Mouse (Mus musculus) midbrain, embryonic 12.5 days (tissue): ENCODE results near the gene Tecpr2. TPM values are rescaled to one million over a fixed set of nuclear protein-coding genes. Genes with fewer than 3 reads are reported as not detected.
A peak's percentile ranks its signal among the peaks of the same experiment; 100 is the strongest.

Experiments
- ATAC-seq: fragments of 200-750 bp; cut with Nextera tagmentation; 2 replicates; pipeline ENCODE4 v1.8.0; 2017; ENCODE audit warnings: low read depth, moderate TSS enrichment, moderate library complexity; ENCODE audit not compliant: low FRiP score
- H3K27ac ChIP-seq: fragments of 300-500 bp; sonication (generic); replicated peaks from 2 replicates; pipeline ENCODE4 v1.5.1; 2016; ENCODE audit warnings: mild to moderate bottlenecking
- H3K27me3 ChIP-seq: fragments of 300-500 bp; sonication (generic); 2 replicates; pipeline ENCODE4 v1.6.1; 2016; ENCODE audit warnings: mild to moderate bottlenecking
- H3K36me3 ChIP-seq: fragments of 300-500 bp; sonication (generic); 2 replicates; pipeline ENCODE4 v1.6.1; 2016
- H3K4me1 ChIP-seq: fragments of 300-500 bp; sonication (generic); 2 replicates; pipeline ENCODE4 v1.6.1; 2016
- H3K4me2 ChIP-seq: fragments of 300-500 bp; sonication (generic); replicated peaks from 2 replicates; pipeline ENCODE4 v1.6.1; 2016; ENCODE audit warnings: mild to moderate bottlenecking, moderate library complexity
- H3K4me3 ChIP-seq: fragments of 300-500 bp; sonication (generic); 2 replicates; pipeline ENCODE4 v1.5.1; 2016; ENCODE audit warnings: mild to moderate bottlenecking
- H3K9ac ChIP-seq: fragments of 300-500 bp; sonication (generic); replicated peaks from 2 replicates; pipeline ENCODE4 v1.6.1; 2016; ENCODE audit warnings: mild to moderate bottlenecking, moderate library complexity
- H3K9me3 ChIP-seq: fragments of 300-500 bp; sonication (generic); 2 replicates; pipeline ENCODE4 v1.6.1; 2016; ENCODE audit warnings: mild to moderate bottlenecking
- WGBS: fragments of 180-500 bp; shearing (Covaris S2); methylation state at CpG from one replicate; pipeline ENCODE4 v1.1.7; 2016; 5-methylcytosine and 5-hydroxymethylcytosine counted together
- polyA plus RNA-seq: library from polyadenylated mRNA; unstranded; fragments of >200 nt; fragmentation: Nextera tagmentation; extraction: Ambion mirVana; gene quantifications from 2 replicates; pipeline ENCODE4 v1.2.1, GENCODE M21; 2016

The Tecpr2 gene
- polyA plus RNA-seq, 1 experiment from 2014 or later, result 7.5 TPM

DNA sequence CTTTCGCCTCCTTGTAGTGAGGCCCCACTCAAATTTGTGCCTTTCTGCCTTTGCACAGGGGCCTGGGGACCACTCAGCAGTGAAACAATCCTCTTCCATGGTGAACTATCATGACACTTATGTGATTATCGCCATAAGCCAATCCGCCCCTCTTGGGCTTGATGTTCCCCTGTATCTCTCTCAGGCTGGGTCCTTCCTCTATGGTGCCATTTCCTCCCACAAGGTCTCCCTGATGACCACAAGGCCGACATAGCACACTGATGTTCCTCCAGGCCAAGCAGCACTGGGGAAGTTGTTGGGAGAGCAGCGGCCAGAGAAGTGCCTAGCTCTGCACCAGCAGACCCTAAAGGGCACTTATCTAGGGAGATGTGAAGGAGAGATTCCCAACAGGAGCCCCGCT lies 85.7 kb downstream of the Tecpr2 start:
- WGBS, result 94% methylated on average over 6 of the region's 6 CpGs
- no peak overlapping the region for H3K4me2 ChIP-seq
- no peaks in the 10 kb centered on the region for H3K9me3 ChIP-seq
- H3K9ac ChIP-seq, result no peak overlapping the region
- ATAC-seq, result no peak
- peaks cover 55% of the 10 kb centered on the region for H3K36me3 ChIP-seq
- H3K4me3 ChIP-seq, result no peak overlapping the region
- H3K27ac ChIP-seq, result no peak overlapping the region
- peaks cover 13% of the 10 kb centered on the region for H3K4me1 ChIP-seq
- no peaks in the 10 kb centered on the region for H3K27me3 ChIP-seq

DNA sequence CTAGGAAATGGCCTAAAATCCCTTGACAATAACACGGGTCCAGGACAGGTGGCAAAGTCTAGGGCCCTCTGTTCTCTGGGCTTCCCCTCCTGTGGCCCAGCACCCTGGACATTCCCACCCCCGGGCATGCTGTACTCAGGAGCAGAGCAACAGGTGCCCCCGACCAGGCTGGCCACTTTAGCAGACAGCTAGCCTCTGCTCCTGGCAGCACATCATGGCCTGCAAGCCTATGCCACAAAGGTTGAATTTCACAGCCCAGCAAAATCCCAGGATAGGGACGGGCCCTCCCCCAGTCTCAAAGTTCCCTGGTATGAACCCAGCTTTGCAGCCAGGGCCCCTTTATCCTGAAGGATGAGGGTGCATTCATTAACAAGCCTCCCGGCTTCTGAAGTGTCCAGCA lies 86.3 kb downstream of the Tecpr2 start:
- H3K27me3 ChIP-seq, result no peaks in the 10 kb centered on the region
- 87% methylated on average over 5 of the region's 5 CpGs for WGBS
- H3K4me3 ChIP-seq, result no peak overlapping the region
- H3K9me3 ChIP-seq, result no peaks in the 10 kb centered on the region
- no peak overlapping the region for H3K27ac ChIP-seq
- H3K36me3 ChIP-seq, result peaks cover 48% of the 10 kb centered on the region
- peaks cover 13% of the 10 kb centered on the region for H3K4me1 ChIP-seq
- H3K9ac ChIP-seq, result no peak overlapping the region
- no peak overlapping the region for H3K4me2 ChIP-seq
- ATAC-seq, result no peak

DNA sequence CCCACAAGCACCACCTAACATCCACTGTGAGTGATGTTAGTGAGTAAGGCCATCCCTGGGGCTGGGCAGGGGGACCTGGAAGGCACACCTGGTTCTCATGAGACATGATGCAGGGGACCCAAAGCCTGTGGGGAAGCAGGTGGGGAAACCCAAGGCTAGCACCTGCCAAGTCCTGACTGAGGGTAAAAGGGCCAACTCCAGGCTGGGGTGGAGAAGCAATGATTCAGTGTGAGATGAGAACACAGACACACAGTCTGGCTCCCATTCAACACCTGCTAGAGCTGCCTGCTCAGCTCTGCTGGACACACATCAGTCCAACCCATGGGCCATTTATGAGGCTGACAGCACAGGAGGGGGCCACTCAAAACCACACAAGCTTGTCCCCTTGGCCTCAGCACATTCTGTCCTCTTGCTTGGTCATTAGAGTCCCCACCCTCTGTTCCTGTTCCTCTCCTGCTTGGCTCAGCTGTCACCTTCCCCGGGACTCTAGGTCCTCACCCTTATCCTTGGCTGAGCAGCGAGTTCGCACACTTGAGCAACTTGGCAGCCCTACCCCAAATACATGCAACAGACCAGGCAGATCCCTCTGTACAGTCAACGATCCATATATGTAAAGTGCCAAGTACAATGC lies 86.9 kb downstream of the Tecpr2 start:
- Histone ChIP-seq H3K9ac (no peak overlapping the region), H3K4me1 (peaks cover 13% of the 10 kb centered on the region), H3K4me2 (no peak overlapping the region), H3K4me3 (no peak overlapping the region), H3K27me3 (no peaks in the 10 kb centered on the region), H3K9me3 (no peaks in the 10 kb centered on the region), H3K36me3 (peaks cover 44% of the 10 kb centered on the region), H3K27ac (no peak overlapping the region)
- 92% methylated on average over 4 of the region's 4 CpGs for WGBS
- no peak for ATAC-seq

DNA sequence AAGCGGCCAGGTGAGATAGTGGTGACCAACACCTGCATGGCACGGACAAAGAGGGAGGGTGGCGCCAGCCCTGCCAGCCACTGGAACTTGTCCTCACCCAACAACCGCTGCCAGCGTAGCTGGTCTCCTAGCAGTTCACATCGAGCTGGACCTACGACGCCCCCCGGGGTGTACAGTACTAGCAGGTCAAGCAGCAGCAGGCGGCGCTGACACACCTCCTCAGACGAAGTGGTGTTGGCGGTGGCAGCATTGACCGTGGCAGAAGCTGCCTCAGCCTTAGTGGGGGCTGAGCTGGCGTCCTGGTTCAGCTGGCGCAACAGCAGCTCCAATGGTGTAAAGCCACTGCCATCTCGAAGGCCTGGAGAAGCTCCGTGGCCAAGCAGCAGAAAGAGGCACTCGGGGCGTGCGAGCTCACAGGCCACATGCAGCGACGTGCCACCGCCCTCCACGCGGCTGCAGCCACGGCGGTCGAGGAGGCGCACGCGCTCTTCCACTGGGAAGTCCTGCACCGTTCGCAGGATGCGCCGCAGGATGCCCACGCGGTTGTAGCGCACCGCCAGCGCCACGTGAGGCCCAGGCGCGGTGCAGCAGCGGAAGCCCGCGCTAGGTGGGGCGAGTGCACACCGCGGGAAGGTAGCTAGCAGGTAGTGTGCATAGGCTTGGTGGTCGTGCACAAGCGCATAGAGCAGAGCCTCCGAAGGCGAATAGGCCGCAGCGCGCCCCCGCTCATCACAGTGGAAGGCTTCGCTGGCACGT lies 87.7 kb downstream of the Tecpr2 start:
- 93% methylated on average over 60 of the region's 60 CpGs for WGBS
- ATAC-seq, result no peak
- Histone ChIP-seq H3K9ac (no peak overlapping the region), H3K27ac (no peak overlapping the region), H3K4me1 (peaks cover 13% of the 10 kb centered on the region), H3K27me3 (no peaks in the 10 kb centered on the region), H3K4me2 (no peak overlapping the region), H3K4me3 (no peak overlapping the region), H3K36me3 (peaks cover 44% of the 10 kb centered on the region), H3K9me3 (no peaks in the 10 kb centered on the region)

DNA sequence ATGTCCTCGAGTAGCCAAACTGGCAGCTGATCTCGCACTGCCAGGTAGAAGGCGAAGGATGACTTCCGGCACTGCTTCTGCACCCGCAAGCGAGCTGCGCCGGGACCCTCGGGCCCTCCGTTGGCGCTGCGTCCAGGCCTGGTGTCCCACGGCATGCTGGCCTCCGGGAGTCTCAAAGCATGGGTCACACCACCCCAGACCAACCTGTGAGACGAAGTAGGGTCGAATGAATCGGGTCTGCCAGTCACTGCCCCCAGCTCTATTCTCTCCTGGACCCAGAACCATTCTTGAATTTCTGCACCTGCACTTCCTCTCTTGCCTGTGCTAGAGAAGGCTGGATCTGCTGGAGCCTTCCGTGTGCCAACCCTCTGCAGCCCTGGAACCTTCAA lies 88.3 kb downstream of the Tecpr2 start:
- Histone ChIP-seq H3K36me3 (peaks cover 44% of the 10 kb centered on the region), H3K4me3 (no peak overlapping the region), H3K27ac (no peak overlapping the region), H3K9me3 (no peaks in the 10 kb centered on the region), H3K27me3 (no peaks in the 10 kb centered on the region), H3K9ac (no peak overlapping the region), H3K4me2 (peak overlapping the region; percentile 77; the same call in 1 of the 2 replicates), H3K4me1 (peaks cover 13% of the 10 kb centered on the region)
- 97% methylated on average over 18 of the region's 18 CpGs for WGBS
- no peak for ATAC-seq

DNA sequence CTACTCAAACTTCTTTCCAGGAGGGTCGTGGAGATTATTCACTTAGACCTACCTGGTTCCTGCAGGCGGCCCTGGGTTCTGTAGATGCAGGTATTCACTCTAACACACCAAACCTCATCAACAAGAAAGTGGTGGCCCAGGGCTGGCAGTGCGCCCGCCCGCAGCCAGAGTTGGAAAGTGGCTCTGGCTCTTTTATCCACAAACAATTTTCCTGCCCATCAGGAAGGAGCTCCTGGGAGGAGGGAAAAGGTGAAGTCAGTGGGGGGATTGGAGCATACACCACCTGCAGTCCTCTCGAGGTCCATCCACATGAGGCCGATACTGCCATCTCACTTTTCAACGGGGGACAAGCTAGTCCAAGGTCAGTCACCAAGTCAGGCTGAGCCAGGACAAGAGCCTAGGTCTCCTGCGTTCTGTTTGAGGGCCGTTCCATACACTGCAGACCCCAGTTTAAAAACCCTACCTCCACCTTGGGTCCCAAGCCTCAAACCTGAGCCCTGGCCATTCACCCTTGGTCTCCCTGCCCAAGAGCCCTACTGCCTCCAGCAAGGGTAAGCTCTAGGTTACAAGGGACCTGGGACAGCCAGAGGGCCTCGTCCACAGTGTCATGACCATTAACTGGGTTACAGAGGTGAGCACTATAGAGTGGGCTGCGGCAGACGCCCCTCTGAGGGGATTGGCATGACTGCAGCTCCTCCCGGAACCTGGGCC lies 89.0 kb downstream of the Tecpr2 start:
- 54% methylated on average over 14 of the region's 14 CpGs for WGBS
- H3K4me2 ChIP-seq, result peak overlapping the region; percentile 77

DNA sequence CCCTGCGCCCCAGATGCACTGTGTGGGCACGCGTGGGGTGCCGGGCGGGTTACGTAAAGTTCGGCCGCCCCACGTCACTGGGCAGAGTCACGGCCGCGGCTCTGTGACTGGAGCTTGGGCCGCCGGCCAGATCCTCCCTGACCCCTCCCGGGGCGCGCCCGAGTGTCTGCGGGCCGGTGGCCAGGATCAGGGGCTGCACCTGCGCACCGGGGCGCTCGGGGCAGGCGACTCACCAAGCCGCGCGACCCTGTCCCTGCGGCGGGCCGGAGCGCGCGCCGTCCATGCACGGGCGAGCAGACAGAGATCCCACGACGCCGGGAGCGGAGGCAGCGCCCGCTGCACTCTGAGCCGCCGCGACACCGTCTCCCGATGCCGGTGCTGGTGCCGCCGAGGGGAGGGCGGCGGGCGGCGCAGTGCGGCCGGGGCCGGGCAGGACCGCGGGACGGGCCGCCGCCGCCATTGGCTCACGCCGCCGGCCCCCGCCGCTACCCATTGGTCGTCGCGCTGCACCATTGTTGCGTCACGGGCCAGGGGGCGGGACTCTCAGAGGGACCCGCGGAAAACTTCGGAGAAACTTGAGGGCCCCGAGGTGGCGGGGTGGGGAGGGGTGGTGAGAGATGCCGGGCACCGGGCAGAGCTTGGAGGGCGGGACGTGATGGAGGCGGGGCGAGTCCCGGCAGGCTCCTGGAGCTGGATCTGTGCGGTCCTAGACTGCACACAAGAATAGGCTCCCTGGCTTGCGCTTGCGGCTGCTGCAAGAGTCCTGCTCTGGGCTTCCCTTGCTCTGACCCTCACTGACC lies 89.7 kb downstream of the Tecpr2 start, which contains the start of gene Ankrd9:
Gene Ankrd9, minus strand, starts transcription at position 434 of the 800 bp plus-strand sequence.
- Histone ChIP-seq H3K4me2 (peak within 1 kb of the TSS; percentile 77), H3K27ac (peak within 1 kb of the TSS; percentile 55; the same call in 1 of the 2 replicates), H3K36me3 (peaks cover 31% of the 10 kb centered on the region), H3K4me3 (peak within 1 kb of the TSS; percentile 60), H3K27me3 (no peaks in the 10 kb centered on the region), H3K4me1 (peaks cover 13% of the 10 kb centered on the region), H3K9me3 (no peaks in the 10 kb centered on the region), H3K9ac (peak within 1 kb of the TSS; percentile 78)
- under 1% methylated on average over 89 of the region's 90 CpGs for WGBS
- peak; percentile 98 for ATAC-seq

More for the DNA sequence above, 89.0 kb downstream of the Tecpr2 start:
- peak overlapping the region; percentile 60 for H3K4me3 ChIP-seq
- H3K9me3 ChIP-seq, result no peaks in the 10 kb centered on the region
- peaks cover 13% of the 10 kb centered on the region for H3K4me1 ChIP-seq
- H3K27me3 ChIP-seq, result no peaks in the 10 kb centered on the region
- peaks cover 38% of the 10 kb centered on the region for H3K36me3 ChIP-seq
- H3K27ac ChIP-seq, result peak overlapping the region; percentile 55; the same call in 1 of the 2 replicates
- peak overlapping the region; percentile 78 for H3K9ac ChIP-seq
- no peak for ATAC-seq

DNA sequence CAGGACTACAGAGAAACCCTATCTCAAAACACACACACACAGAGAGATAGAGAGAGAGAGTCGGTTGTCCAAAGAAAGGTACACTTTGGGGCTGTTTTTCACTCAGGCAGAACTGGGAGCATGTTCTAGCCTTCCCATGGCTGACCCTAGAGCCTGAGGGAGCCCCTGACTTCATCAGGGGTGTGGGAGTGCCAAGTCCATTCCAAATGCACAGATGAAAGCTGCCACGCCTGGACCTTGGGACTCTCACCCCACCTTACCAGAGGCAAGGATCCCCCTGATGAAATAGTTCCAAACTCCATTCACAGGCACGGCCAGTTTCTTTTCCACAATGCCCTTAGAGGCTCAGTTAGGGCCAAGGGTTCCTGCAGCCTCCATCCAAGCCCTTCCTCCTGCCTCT lies 90.7 kb downstream of the Tecpr2 start:
- no peak for ATAC-seq
- Histone ChIP-seq H3K27ac (no peak overlapping the region), H3K4me2 (no peak overlapping the region), H3K36me3 (peaks cover 21% of the 10 kb centered on the region), H3K27me3 (no peaks in the 10 kb centered on the region), H3K9me3 (no peaks in the 10 kb centered on the region), H3K9ac (no peak overlapping the region), H3K4me3 (no peak overlapping the region), H3K4me1 (peaks cover 13% of the 10 kb centered on the region)
- WGBS, result 84% methylated on average over 3 of the region's 3 CpGs

DNA sequence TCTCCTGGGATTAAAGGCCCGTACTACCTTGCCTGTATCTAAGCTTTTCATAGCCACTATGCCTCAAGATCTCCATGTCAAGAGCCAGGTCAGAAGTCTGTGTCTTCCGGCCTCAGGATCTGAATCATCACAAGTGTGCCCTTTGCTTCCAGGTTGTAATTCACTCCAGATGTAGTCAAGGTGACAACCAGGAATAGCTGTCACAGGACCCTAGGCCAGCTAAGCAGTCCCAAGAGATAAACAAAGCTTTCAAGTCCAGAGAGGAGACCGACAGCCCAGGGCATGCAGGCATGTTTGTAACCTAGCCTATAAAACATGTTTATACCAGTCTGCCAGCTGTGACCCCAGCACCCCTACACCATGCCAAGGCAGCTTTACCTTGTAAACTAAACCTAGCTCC lies 92.7 kb downstream of the Tecpr2 start:
- Histone ChIP-seq H3K36me3 (peaks cover 6% of the 10 kb centered on the region), H3K27ac (no peak overlapping the region), H3K9me3 (no peaks in the 10 kb centered on the region), H3K4me2 (no peak overlapping the region), H3K4me3 (no peak overlapping the region), H3K27me3 (no peaks in the 10 kb centered on the region), H3K4me1 (peaks cover 13% of the 10 kb centered on the region), H3K9ac (no peak overlapping the region)
- no peak for ATAC-seq
- 85% methylated on average over 3 of the region's 3 CpGs for WGBS

DNA sequence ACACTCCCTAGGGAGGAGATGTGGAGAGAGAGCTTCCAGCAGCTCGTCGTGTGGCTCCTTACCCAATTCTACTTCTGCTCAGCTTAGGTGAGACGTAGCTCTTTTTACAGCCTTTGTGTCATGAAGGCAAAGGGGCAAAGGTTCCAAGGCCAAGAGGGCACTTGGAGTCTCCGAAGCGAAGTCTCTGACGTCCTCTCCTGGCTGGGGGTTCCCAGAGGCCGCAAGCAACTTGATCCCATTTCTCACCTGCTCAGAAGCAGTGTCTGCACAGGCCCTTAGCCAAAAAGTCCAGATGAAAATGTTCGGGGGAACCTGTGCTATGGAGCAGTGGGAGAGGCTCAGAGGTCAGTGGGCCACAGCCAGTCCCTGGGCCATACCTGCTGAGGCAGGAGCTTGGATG lies 94.0 kb downstream of the Tecpr2 start:
- Histone ChIP-seq H3K9me3 (no peaks in the 10 kb centered on the region), H3K4me1 (peaks cover 9% of the 10 kb centered on the region), H3K4me2 (no peak overlapping the region), H3K27ac (no peak overlapping the region), H3K9ac (no peak overlapping the region), H3K27me3 (no peaks in the 10 kb centered on the region), H3K36me3 (no peaks in the 10 kb centered on the region), H3K4me3 (no peak overlapping the region)
- WGBS, result 83% methylated on average over 8 of the region's 8 CpGs
- no peak for ATAC-seq

DNA sequence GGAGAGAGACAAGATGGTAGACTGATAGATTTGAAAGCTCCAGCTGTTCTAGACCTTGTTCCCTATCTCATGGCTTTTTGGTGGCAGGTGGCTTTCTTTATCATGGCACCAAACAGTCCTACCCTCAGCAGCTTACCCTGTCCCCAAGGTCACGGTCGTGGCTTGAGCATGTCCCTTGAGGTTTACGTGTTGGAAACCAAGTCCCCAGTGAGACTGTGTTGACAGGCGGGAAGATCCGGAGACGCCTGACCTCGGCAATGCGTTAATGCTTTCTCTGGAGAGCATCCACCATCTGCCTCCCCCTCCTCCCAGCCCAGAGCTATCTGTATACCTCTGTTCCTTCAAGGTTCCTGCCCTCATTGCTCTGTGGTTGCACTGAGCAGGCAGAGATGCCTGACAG lies 94.7 kb downstream of the Tecpr2 start:
- no peaks in the 10 kb centered on the region for H3K36me3 ChIP-seq
- WGBS, result 82% methylated on average over 8 of the region's 8 CpGs
- H3K4me2 ChIP-seq, result no peak overlapping the region
- H3K4me3 ChIP-seq, result no peak overlapping the region
- H3K9me3 ChIP-seq, result no peaks in the 10 kb centered on the region
- no peak overlapping the region for H3K27ac ChIP-seq
- no peak overlapping the region for H3K9ac ChIP-seq
- no peaks in the 10 kb centered on the region for H3K27me3 ChIP-seq
- peaks cover 5% of the 10 kb centered on the region; the same call in 1 of the 2 replicates for H3K4me1 ChIP-seq
- no peak for ATAC-seq
